Mouse (Mus musculus) forebrain, embryonic 14.5 days (tissue): ENCODE data around the gene Olfr1406. TPM values are rescaled to one million over a fixed set of nuclear protein-coding genes. Genes with fewer than 3 reads are reported as not detected.

Experiments
- ATAC-seq: fragments of 200-750 bp; cut with Nextera tagmentation; 2 replicates; pipeline ENCODE4 v1.8.0; 2017; ENCODE audit warnings: mild to moderate bottlenecking, moderate library complexity
- DNase-seq: peaks from one replicate; pipeline ENCODE4 v3.0.0-alpha.2; 2015; ENCODE audit warnings: low spot score
- H3K27ac ChIP-seq: fragments of 300-500 bp; sonication (generic); 2 replicates; pipeline ENCODE4 v1.5.1; 2014; ENCODE audit warnings: low read depth, mild to moderate bottlenecking, control low read depth, low read length, moderate library complexity
- H3K27me3 ChIP-seq: fragments of 300-500 bp; sonication (generic); replicated peaks from 2 replicates; pipeline ENCODE4 v1.6.1; 2014; ENCODE audit warnings: low read length, control low read depth, mixed read lengths; ENCODE audit not compliant: control insufficient read depth, insufficient read depth
- H3K36me3 ChIP-seq: fragments of 300-500 bp; sonication (generic); 2 replicates; pipeline ENCODE4 v1.6.1; 2014; ENCODE audit warnings: low read length, control low read depth; ENCODE audit not compliant: control insufficient read depth, insufficient read depth
- H3K4me1 ChIP-seq: fragments of 300-500 bp; sonication (generic); 2 replicates; pipeline ENCODE4 v1.6.1; 2014; ENCODE audit warnings: antibody characterized with exemption, low read length, control low read depth; ENCODE audit not compliant: control insufficient read depth, insufficient read depth
- H3K4me2 ChIP-seq: fragments of 300-500 bp; sonication (generic); 2 replicates; pipeline ENCODE4 v1.6.1; 2014; ENCODE audit warnings: mild to moderate bottlenecking, control low read depth, low read length
- H3K4me3 ChIP-seq: fragments of 300-500 bp; sonication (generic); 2 replicates; pipeline ENCODE4 v1.5.1; 2014; ENCODE audit warnings: low read depth, low read length, control low read depth
- H3K9ac ChIP-seq: fragments of 300-500 bp; sonication (generic); 2 replicates; pipeline ENCODE4 v1.6.1; 2014; ENCODE audit warnings: mild to moderate bottlenecking, low read length, control low read depth, moderate library complexity
- H3K9me3 ChIP-seq: fragments of 300-500 bp; sonication (generic); replicated peaks from 2 replicates; pipeline ENCODE4 v1.6.1; 2016; ENCODE audit warnings: low read length, control low read depth, mixed read lengths; ENCODE audit not compliant: control insufficient read depth
- WGBS: fragments of 180-500 bp; shearing (Covaris S2); extraction: QIAGEN DNeasy Blood & Tissue Kit; methylation state at CpG from one replicate; pipeline ENCODE4 v1.1.7; 2014; 5-methylcytosine and 5-hydroxymethylcytosine counted together
- polyA plus RNA-seq: library from polyadenylated mRNA; unstranded; fragments of >200 nt; fragmentation: Nextera tagmentation; extraction: Ambion mirVana; gene quantifications from 2 replicates; pipeline ENCODE4 v1.2.1, GENCODE M21; 2014

Olfr1406 gene
- polyA plus RNA-seq, 1 experiment from 2014 or later, result not detected

DNA sequence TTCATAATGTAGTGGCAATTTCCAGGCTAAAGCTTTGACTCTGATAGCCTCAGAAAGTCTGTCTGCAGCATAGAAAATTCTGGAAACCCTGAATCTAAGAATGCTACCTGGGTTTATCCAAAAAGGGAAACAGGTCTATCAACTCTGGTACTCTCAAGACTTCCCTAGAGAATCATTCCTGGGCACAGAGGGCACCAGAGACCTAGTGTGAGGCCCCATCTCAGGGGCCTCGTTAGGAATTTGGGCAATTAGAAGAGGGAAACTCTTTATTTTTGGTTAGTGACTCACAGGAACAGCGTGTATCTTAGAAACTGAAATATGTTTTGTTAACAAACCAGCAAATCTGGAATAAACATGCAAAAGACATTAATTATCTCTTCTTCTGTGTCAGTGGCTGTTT, 53.2 kb downstream of the Olfr1406 start, which contains the start of gene Olfr1408:
Gene Olfr1408 (minus strand): TSS at position 101 of the 400 bp plus-strand sequence.
- no peak within 1 kb of the TSS for H3K9ac ChIP-seq
- H3K27me3 ChIP-seq, result no peaks in the 10 kb centered on the region
- DNase-seq (no peak), ATAC-seq (no peak)
- no peaks in the 10 kb centered on the region for H3K4me1 ChIP-seq
- no peak within 1 kb of the TSS for H3K4me3 ChIP-seq
- no peaks in the 10 kb centered on the region for H3K9me3 ChIP-seq
- no peaks in the 10 kb centered on the region for H3K36me3 ChIP-seq
- 56% methylated on average over 2 of the region's 2 CpGs for WGBS
- no peak within 1 kb of the TSS for H3K27ac ChIP-seq
- no peak within 1 kb of the TSS for H3K4me2 ChIP-seq

Other genes starting within 250 kb of the Olfr1406 start
- gene Olfr16, start 240.2 kb downstream of the Olfr1406 start, polyA plus RNA-seq, result not detected in 2 replicates
- not detected in 2 replicates for gene Olfr1408, start 53.3 kb downstream of the Olfr1406 start, polyA plus RNA-seq
- not detected in 2 replicates for gene Olfr218, start 7.2 kb upstream of the Olfr1406 start, polyA plus RNA-seq
- not detected in 2 replicates for gene Olfr1404, start 21.8 kb upstream of the Olfr1406 start, polyA plus RNA-seq
- gene Fcer1a, start 36.6 kb upstream of the Olfr1406 start, polyA plus RNA-seq, result not detected in 2 replicates
- not detected in 2 replicates for gene Olfr418, start 75.4 kb upstream of the Olfr1406 start, polyA plus RNA-seq
- not detected in 2 replicates for gene Mptx2, start 87.1 kb upstream of the Olfr1406 start, polyA plus RNA-seq
- gene Ackr1, start 143.1 kb upstream of the Olfr1406 start, polyA plus RNA-seq, result 10.5 and 12.0 TPM in 2 replicates
- gene Aim2, start 160.2 kb upstream of the Olfr1406 start, polyA plus RNA-seq, result 2.3 and 4.0 TPM in 2 replicates
- 59.8 and 77.6 TPM in 2 replicates for gene Cadm3, start 177.1 kb upstream of the Olfr1406 start, polyA plus RNA-seq